Mouse (Mus musculus): Measurements from ENCODE around the gene Grsf1.

Grsf1 gene

DNA sequence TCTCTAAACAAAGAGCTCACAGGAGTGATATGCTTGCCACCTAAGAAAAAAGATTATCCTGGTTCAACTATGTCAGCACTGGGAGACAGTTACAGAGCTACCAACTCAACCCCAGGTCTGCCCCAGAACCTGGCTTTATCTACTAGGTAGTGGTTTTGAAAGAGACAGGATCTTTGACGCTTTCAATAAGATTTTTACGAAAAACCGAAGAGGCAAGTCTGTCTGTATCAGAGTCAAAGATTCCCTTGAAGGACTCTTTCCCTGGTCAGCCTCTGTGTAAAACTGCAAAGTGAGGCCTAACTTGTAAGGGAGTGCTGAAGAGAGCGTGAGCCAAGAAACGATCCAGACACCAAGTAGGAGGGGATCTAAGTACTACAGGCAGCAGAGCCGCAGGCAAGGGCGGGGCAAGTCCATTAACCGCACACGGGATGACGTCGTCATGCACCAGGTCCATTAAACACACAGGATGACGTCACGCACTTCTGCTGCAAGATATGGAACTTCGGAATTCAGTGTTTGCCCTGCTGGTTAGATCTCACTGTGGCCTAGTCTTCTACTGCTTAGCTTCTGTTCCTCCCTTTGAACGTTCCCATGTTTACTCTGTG is 12.7 kb upstream of the Grsf1 start:
- no peak for DNase-seq (ENCODE audit: low read depth)

DNA sequence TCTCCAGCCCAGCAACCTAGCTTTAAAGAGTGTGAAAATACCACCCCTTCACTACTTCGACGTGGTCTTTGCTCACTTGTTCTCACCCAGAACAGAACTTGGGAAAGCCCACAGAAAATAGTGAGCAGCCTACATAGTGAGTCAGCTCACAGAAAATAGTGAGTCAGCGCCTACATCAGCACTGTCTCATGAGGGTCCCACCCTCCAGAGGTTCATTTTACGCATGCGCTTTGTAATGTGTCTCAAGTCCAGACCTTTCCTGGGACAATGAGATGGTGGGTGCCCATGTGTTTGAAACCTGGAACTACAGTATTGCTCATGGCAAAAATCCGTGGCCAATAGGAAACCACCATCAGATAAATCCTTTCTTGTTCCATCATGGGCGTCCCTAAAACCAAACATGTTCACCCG is 12.0 kb upstream of the Grsf1 start:
- DNase-seq (ENCODE audit: low read depth) = no peak

- no peak for DNase-seq (ENCODE audit: low read depth)
Observed at GRCm38 (mm10) chr5:88685745-88686299, 9.9 kb upstream of the Grsf1 start.

GRCm38 (mm10) chr5:88685306-88685705 is 9.3 kb upstream of the Grsf1 start:
- no peak for DNase-seq (ENCODE audit: low read depth)

DNA sequence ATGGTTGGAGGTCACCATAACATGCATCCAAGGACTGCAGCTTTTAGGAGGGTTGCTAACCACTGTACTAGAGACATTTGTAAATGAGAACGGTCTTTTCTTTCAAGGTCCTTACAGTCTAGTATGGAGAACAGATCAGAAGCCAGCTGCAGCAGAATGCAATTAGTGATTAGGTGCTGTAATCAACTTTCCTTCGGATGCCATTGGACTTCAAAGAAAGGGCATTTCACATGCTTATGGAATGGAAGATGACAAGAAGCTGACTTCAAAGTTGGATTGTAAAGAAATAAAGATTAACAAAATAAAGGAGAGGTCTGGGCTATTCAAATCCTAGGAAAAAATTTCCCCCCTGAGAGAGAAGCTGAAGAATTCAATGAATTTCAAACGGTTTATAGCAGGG is 8.3 kb upstream of the Grsf1 start:
- no peak for DNase-seq (ENCODE audit: low read depth)

DNA sequence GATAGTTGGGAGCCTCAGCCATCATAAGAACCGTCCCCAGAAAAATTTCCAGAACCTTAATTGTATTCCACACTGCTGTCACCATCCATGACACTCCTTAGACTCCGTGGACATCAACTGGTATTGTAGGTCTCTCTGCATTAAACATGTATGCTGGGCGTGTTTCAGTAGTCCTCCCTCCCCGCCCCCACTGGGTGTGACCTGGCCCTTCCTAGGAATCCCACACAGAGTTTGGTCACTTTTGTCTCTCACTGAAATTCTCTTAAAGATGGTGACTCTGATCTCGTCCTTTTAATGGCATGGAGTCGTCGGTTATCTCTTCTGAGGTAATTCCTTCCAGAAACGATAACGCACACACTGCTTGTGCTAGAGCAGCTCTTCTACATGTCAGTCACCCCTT is 7.7 kb upstream of the Grsf1 start:
- no peak for DNase-seq (ENCODE audit: low read depth)

DNA sequence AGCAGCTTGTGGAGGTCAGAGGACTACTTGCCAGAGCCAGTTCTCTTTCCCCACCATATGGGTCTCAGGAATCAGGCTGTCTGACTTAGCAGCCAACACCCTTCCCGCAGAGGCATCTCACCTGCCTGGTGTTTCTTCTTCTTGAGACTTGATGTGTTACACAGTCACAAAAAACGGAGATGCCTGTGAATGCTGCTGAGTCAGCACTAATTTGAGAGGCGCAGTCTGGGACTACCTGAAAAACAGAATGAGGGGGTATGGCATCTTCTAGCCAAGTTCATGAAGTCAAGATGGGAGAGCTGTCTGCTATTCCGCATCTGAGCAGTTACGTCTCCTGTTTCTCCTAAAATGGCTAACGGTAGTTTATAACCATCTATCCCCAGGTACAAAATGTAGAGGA is 4.6 kb upstream of the Grsf1 start:
- DNase-seq (ENCODE audit: low read depth) = no peak

- no peak for DNase-seq (ENCODE audit: low read depth)
Observed at GRCm38 (mm10) chr5:88679341-88679740, 3.4 kb upstream of the Grsf1 start.

GRCm38 (mm10) chr5:88678929-88679328 is 3.0 kb upstream of the Grsf1 start:
- no peak for DNase-seq (ENCODE audit: low read depth)

GRCm38 (mm10) chr5:88674703-88675442 is 1.1 kb downstream of the Grsf1 start:
- no peak for DNase-seq (ENCODE audit: low read depth)

DNA sequence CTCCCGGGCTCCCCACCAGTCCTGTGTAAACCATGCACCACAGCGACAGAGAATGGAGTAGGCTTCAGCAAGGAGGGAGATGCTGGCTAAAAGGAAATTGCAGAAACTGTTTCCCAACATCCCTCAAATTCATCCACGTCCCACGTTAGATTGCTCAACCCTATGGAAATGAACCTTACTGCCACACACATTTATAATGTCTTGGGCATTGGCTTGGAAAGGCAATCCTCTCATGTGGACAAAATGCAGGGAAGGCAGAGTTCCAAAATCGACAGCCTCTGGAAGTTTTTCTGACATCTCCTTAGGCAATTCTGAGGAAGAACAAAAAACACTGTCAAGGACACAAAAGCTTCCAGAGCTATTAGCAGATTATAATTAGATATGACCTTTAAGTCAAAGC is 12.1 kb downstream of the Grsf1 start:
- DNase-seq (ENCODE audit: low read depth) = no peak

DNA sequence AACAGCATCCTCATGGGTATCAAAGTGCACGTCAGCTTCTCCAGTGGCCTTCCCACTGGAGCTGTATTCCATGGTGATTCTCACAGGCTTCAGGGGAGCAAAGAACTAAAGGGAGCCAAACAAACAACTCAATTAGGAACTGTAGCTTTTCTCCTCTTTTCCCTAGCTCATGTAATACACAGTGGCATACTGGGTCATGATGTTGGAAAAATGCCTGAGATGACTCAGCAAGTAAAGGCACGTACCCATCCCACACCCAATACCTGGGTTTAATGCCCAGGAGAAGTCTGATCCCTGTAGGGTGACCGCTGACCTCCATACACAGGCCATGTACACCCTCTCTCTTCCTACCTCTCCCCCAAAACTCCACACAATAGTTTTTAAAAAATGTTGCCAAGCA is 12.8 kb downstream of the Grsf1 start:
- no peak for DNase-seq (ENCODE audit: low read depth)

DNA sequence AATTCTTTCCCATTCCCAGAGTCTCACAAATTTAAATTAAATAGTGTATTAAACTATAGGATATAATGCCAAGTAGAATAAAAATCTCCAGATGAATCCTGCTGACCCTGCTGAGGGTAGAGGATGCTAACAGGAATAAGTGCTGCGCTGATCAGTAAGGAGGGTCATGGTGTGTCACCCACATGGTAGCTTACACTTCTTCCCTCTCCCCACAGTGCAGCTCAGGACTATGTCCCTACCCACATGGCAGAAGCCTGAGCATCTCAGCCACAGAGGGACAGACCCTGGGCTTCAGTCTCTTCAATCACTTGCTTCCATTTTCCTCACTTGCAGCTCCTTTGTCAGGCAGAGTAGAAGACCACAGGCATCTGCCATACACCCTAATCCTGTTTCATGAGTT is 18.1 kb downstream of the Grsf1 start:
- DNase-seq (ENCODE audit: low read depth) = no peak

- DNase-seq (ENCODE audit: low read depth) = no peak
Observed at GRCm38 (mm10) chr5:88652589-88652988, 23.4 kb downstream of the Grsf1 start.

DNA sequence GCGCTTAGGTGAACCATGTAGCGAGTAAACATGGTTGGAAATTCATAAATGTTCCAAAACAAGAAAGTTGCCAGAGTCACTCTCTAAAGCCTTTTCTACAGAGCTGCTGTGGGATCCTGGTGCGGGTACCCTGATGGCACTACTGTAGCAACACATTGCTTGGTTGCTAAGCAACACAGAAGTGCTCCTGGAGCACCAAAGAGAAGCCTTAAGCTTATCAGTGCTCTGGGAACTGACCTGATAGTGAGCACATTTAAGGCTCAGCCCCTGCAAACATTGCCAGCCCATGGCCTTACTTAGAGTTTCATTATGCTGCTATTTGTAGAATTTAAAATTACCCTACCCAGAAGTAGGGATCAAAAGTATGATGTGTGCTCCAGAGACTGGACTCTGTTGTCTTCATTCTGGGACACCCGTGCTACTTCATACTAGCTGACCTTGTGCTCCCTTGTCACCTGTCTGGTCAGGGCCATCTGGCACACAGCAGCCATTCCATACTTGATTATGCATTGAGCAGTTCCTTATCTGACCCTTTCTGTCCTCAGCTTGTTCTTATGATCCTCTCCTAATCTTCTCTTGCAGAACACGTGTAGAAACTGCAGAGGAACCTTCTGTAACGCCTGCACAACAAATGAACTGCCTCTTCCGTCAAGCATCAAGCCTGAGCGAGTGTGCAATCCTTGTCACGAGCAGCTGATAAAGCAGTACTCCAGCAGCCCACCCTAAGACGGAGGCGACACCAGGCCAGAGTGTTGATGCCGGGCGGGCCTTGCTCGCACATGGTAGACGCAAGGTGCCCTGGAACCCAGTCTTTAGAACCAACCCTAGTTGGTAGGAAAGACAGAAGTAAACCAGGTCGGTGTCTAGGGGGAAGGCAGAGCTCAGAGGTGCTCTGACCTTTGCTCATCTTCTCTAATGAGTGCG is 26.5 kb downstream of the Grsf1 start:
- no peak for DNase-seq (ENCODE audit: low read depth)

DNA sequence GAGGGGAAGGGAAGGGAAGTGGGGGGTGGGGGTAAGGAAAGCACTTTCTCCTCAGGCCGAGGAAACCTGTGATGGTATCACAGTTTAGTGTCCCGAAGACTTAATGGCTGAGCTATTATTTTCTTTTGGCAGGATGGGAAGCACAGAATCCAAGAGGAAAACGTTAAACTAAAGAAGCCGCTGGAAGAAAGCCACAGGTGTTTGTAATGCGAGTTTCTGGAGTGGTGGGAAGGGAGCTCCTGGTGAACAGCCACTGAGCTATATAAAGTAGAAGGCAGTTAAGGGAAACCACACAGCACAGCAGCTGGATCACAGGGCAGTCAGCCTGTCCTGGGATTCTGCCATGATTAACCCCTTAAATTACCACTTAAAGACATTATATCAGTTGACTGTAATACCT is 30.6 kb downstream of the Grsf1 start:
- no peak for DNase-seq (ENCODE audit: low read depth)

DNA sequence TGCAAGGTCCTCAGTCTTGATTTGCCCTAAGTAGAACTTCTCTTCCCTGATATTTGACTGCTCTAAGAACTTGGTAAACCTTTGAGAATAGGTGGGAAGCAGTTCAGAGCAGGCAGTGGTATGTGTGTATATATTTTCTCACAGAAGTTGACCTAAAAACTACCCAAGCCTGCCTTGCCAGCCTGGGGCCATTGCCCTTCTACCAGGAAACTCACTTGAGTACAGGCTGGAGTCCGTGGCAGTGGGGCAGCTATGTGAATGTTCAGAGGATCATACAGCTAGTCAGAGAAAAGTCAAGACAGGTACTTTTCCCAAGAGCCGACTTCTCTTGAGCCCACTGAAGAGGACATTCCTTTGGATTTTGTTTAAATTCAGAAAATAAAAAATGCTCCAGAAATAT is 31.1 kb downstream of the Grsf1 start:
- no peak for DNase-seq (ENCODE audit: low read depth)

DNA sequence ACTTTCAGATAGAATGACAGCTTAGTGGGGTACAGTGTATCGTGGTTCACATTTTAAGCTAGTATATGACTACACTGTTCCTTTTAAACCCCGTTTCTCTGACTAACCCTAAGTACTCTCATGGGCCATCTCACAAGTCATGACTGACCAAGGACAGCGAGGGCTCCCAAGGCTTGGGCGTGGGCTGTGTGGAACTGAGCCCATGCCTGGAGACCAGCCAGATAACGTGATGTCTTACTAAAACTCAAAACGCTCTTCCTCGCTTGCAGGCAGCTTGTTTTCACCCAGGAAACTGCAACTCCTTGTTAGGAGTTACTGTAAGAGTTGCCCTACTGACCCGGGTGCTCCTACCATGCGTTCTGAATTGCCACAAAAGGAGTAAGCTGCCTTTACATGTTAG is 32.5 kb downstream of the Grsf1 start:
- no peak for DNase-seq (ENCODE audit: low read depth)

- DNase-seq (ENCODE audit: low read depth) = no peak
Observed at GRCm38 (mm10) chr5:88642786-88643185, 33.2 kb downstream of the Grsf1 start.

DNA sequence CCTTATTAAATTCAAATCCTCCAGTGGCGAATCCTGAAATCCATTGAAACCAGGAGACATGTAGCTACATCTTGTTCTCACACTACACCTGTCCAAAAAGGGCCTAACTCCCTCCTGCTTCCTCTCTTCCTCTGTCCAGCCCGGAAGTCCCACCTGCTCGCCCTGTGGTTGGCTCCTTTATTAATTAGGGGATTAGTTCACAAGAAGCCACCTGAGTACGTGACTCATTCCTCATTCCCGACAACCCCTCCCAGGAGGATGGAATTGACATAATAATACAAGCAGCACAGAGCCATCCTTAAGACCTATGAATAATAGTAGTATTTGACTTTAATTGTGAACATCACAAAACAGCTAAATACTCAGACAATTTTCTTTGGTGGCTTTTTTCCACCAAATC is 41.9 kb downstream of the Grsf1 start:
- DNase-seq (ENCODE audit: low read depth) = no peak

DNA sequence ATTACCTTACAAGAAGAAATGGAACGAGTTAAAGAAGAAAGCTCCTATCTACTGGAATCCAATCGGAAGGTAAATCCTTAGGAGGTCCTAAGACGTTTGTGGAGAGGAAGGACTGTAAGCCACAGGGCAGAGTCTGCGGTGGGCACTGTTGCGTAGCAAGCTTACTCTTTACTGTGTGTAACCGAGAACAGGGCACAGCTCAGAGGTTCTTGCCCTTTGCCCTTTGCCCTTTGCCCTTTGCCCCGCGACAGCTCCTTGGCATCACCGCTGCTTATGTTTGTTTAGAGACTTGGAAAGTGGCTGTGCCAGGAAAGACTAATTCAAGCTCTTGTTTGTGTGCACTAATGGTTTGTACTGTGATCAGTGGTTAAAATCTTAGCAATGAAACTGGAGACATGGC is 43.5 kb downstream of the Grsf1 start:
- no peak for DNase-seq (ENCODE audit: low read depth)

DNA sequence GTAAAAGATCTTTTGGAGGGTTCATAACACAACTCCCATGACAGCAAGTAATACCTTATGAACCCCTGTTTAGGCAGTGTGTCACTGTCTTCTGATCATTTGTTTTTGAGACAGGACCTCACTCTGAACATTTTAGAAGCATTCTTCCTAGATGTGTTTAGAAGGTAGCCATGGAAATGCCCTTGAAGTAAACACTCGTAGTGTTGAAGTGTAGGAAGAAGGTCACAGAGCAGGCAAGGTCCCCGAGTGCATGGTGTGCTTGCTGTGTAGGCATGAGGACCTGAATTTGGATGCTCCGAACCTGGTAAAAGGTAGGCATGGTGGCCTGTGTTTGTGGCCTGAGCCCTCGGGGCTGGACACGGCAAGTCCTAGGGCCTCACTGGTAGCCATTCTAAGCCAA is 44.4 kb downstream of the Grsf1 start:
- DNase-seq (ENCODE audit: low read depth) = no peak

DNA sequence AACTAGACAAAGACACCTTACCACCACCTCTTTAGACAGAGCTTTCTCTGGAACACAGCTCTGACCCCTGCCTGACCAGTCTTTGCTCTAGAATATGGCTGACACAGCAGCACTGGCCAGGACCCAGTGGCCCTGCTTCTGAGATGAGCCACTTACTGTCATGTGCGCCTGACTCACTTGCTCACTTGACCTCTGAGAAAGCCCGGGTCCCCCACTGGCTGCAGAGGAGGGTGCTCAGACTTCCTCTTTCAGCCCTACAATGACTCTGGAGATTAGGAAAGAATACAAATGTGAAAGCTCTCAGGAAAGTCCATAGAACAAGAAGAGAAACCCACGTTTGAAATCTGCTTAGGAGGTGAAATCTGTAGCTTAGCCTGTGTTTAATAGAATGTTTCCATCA is 45.1 kb downstream of the Grsf1 start:
- DNase-seq (ENCODE audit: low read depth) = no peak
